Comparison of ENCODE assay signal across 10 mouse cellular contexts in genomic region chr7:19159411-19159810, GRCm38 (mm10). TPM values are rescaled to one million over a fixed set of nuclear protein-coding genes. Genes with fewer than 3 reads are reported as not detected.
DNase-seq lines count a peak whose midpoint lies in the region; ATAC-seq and TF ChIP-seq lines count a peak whose summit lies in the region.
"Had no signal": no experiment of that assay in that cellular context is flagged by ENCODE, and none has a peak within 500 bp of the region (broad histone marks: within the 10 kb centered on the region; RNA-seq: fewer than 3 reads in every experiment).

No protein-coding gene starts in this region.

- H3K4me1 ChIP-seq in lung, embryonic 14.5 days (ENCODE audit: insufficient read depth) = no peaks in the 10 kb centered on the region
- peaks cover 35% of the 10 kb centered on the region for H3K4me1 ChIP-seq in forebrain, embryonic 12.5 days
- H3K4me1 ChIP-seq in intestine, embryonic 15.5 days (replicated peaks) = peaks cover 43% of the 10 kb centered on the region
- peaks cover 7% of the 10 kb centered on the region for H3K4me1 ChIP-seq in neural tube, embryonic 14.5 days (ENCODE audit: control insufficient read depth, insufficient read depth, low read length)

- H3K9ac ChIP-seq in lung, embryonic 14.5 days = no peak overlapping the region
- peak overlapping the region; percentile 36; the same call in 1 of the 2 replicates for H3K9ac ChIP-seq in forebrain, embryonic 12.5 days
- H3K9ac ChIP-seq in intestine, embryonic 15.5 days = peak overlapping the region; percentile 13; the same call in 1 of the 2 replicates
- no peak overlapping the region for H3K9ac ChIP-seq in neural tube, embryonic 14.5 days (replicated peaks; ENCODE audit: low read depth, low read length)

- TF ChIP-seq CTCF in lung, embryonic 14.5 days (IDR thresholded peaks at IDR 0.05; ENCODE audit: low read depth) = peak; percentile 15; the same call in 1 of the 2 replicates

- 11% methylated on average over 18 of the region's 18 CpGs for WGBS in lung, embryonic 14.5 days
- 16% methylated on average over 18 of the region's 18 CpGs for WGBS in forebrain, embryonic 12.5 days
- WGBS in intestine, embryonic 15.5 days = 12% methylated on average over 18 of the region's 18 CpGs
- WGBS in neural tube, embryonic 14.5 days = 15% methylated on average over 18 of the region's 18 CpGs

- 0 out of 2 replicates have a peak, but pooled peaks cover 5% of the 10 kb centered on the region for H3K36me3 ChIP-seq in lung, embryonic 14.5 days (ENCODE audit: insufficient read depth)
- peaks cover 7% of the 10 kb centered on the region; the same call in 1 of the 2 replicates for H3K36me3 ChIP-seq in forebrain, embryonic 12.5 days (replicated peaks)
- H3K36me3 ChIP-seq in intestine, embryonic 15.5 days = no peaks in the 10 kb centered on the region
- H3K36me3 ChIP-seq in neural tube, embryonic 14.5 days (ENCODE audit: control insufficient read depth, insufficient read depth, low read length) = no peaks in the 10 kb centered on the region

- H3K4me3 ChIP-seq in lung, embryonic 14.5 days (ENCODE audit: low read depth, low read length) = peak overlapping the region; percentile 36; the same call in 1 of the 2 replicates
- peak overlapping the region; percentile 38; the same call in 1 of the 2 replicates for H3K4me3 ChIP-seq in forebrain, embryonic 12.5 days (replicated peaks)
- H3K4me3 ChIP-seq in intestine, embryonic 15.5 days (replicated peaks) = peak overlapping the region; percentile 38; the same call in 1 of the 2 replicates
- no peak overlapping the region for H3K4me3 ChIP-seq in neural tube, embryonic 14.5 days (ENCODE audit: low read depth, low read length)

- no peak for ATAC-seq in lung, embryonic 14.5 days (ENCODE audit: insufficient read depth)
- no peak for ATAC-seq in forebrain, embryonic 12.5 days (ENCODE audit: low FRiP score)
- no peak for ATAC-seq in intestine, embryonic 15.5 days
- no peak for ATAC-seq in neural tube, embryonic 14.5 days (ENCODE audit: low read depth)

- peak overlapping the region; percentile 70 for H3K4me2 ChIP-seq in lung, embryonic 14.5 days
- H3K4me2 ChIP-seq in forebrain, embryonic 12.5 days = peak overlapping the region; percentile 62
- H3K4me2 ChIP-seq in intestine, embryonic 15.5 days (replicated peaks) = peak overlapping the region; percentile 88
- peak overlapping the region; percentile 41; the same call in 1 of the 2 replicates for H3K4me2 ChIP-seq in neural tube, embryonic 14.5 days (ENCODE audit: low read depth, low read length)

- no peak for DNase-seq in lung, embryonic 14.5 days
- DNase-seq in lung, postnatal 14 days = no peak
- no peak for DNase-seq in Muller cell, postnatal 12 days (ENCODE audit: inconsistent ontology term)
- DNase-seq in ovary, adult 18-20 months (ENCODE audit: low spot score) = no peak
- no peak for DNase-seq in spleen, postnatal 36 days (ENCODE audit: low spot score in 2 of 2)
- DNase-seq: lung, adult 2 months; thymus, adult 2 months had no signal

- no peaks in the 10 kb centered on the region for H3K9me3 ChIP-seq in lung, embryonic 14.5 days (ENCODE audit: low read depth, low read length)
- no peaks in the 10 kb centered on the region for H3K9me3 ChIP-seq in forebrain, embryonic 12.5 days
- no peaks in the 10 kb centered on the region for H3K9me3 ChIP-seq in intestine, embryonic 15.5 days
- H3K9me3 ChIP-seq in neural tube, embryonic 14.5 days (ENCODE audit: control insufficient read depth, low read length) = no peaks in the 10 kb centered on the region

- no peak overlapping the region for H3K27ac ChIP-seq in lung, embryonic 14.5 days (ENCODE audit: low read depth)
- H3K27ac ChIP-seq in forebrain, embryonic 12.5 days = no peak overlapping the region
- no peak overlapping the region for H3K27ac ChIP-seq in intestine, embryonic 15.5 days
- no peak overlapping the region for H3K27ac ChIP-seq in neural tube, embryonic 14.5 days (ENCODE audit: low read depth, low read length)

- H3K27me3 ChIP-seq in lung, embryonic 14.5 days (ENCODE audit: insufficient read depth, low read length) = peaks cover 15% of the 10 kb centered on the region
- peaks cover 55% of the 10 kb centered on the region for H3K27me3 ChIP-seq in forebrain, embryonic 12.5 days
- peaks cover 20% of the 10 kb centered on the region for H3K27me3 ChIP-seq in intestine, embryonic 15.5 days (replicated peaks)
- peaks cover 12% of the 10 kb centered on the region for H3K27me3 ChIP-seq in neural tube, embryonic 14.5 days (ENCODE audit: control insufficient read depth, insufficient read depth, low read length)

RNA-seq across cellular contexts. Expression of gene Gipr, which starts 6.5 kb away (rescaled TPM):
- polyA plus RNA-seq in lung, embryonic 14.5 days (2014; fragmentation: Nextera tagmentation; extraction: Ambion mirVana) = 0.26 and 0.85 TPM in 2 replicates
- polyA plus RNA-seq in forebrain, embryonic 12.5 days (2016; fragmentation: Nextera tagmentation; extraction: Ambion mirVana) = 1.1 and 1.3 TPM in 2 replicates
- polyA plus RNA-seq in intestine, embryonic 15.5 days (2015; fragmentation: Nextera tagmentation; extraction: Ambion mirVana) = 2.5 and 2.8 TPM in 2 replicates
- 0.75 and 1.8 TPM in 2 replicates for polyA plus RNA-seq in neural tube, embryonic 14.5 days (2014; fragmentation: Nextera tagmentation; extraction: Ambion mirVana)

RNA-seq across cellular contexts. Expression of gene Snrpd2, which starts 9.9 kb away (rescaled TPM):
- polyA plus RNA-seq in lung, embryonic 14.5 days (2014; fragmentation: Nextera tagmentation; extraction: Ambion mirVana) = 158 and 161 TPM in 2 replicates
- 148 and 153 TPM in 2 replicates for polyA plus RNA-seq in forebrain, embryonic 12.5 days (2016; fragmentation: Nextera tagmentation; extraction: Ambion mirVana)
- polyA plus RNA-seq in intestine, embryonic 15.5 days (2015; fragmentation: Nextera tagmentation; extraction: Ambion mirVana) = 138 TPM in 2 replicates
- polyA plus RNA-seq in neural tube, embryonic 14.5 days (2014; fragmentation: Nextera tagmentation; extraction: Ambion mirVana) = 94.1 and 110 TPM in 2 replicates

RNA-seq across cellular contexts. Expression of gene Qpctl, which starts 10.3 kb away (rescaled TPM):
- polyA plus RNA-seq in lung, embryonic 14.5 days (2014; fragmentation: Nextera tagmentation; extraction: Ambion mirVana) = 12.5 and 13.1 TPM in 2 replicates
- 14.4 and 14.7 TPM in 2 replicates for polyA plus RNA-seq in forebrain, embryonic 12.5 days (2016; fragmentation: Nextera tagmentation; extraction: Ambion mirVana)
- polyA plus RNA-seq in intestine, embryonic 15.5 days (2015; fragmentation: Nextera tagmentation; extraction: Ambion mirVana) = 9.2 and 11.5 TPM in 2 replicates
- 18.6 and 21.2 TPM in 2 replicates for polyA plus RNA-seq in neural tube, embryonic 14.5 days (2014; fragmentation: Nextera tagmentation; extraction: Ambion mirVana)

RNA-seq across cellular contexts. Expression of gene Eml2, which starts 16.8 kb away (rescaled TPM):
- 2.6 and 2.7 TPM in 2 replicates for polyA plus RNA-seq in lung, embryonic 14.5 days (2014; fragmentation: Nextera tagmentation; extraction: Ambion mirVana)
- polyA plus RNA-seq in forebrain, embryonic 12.5 days (2016; fragmentation: Nextera tagmentation; extraction: Ambion mirVana) = 5.8 and 6.5 TPM in 2 replicates
- polyA plus RNA-seq in intestine, embryonic 15.5 days (2015; fragmentation: Nextera tagmentation; extraction: Ambion mirVana) = 6.5 and 7.3 TPM in 2 replicates
- 3.5 and 4.0 TPM in 2 replicates for polyA plus RNA-seq in neural tube, embryonic 14.5 days (2014; fragmentation: Nextera tagmentation; extraction: Ambion mirVana)

RNA-seq across cellular contexts. Expression of gene Fbxo46, which starts 39.8 kb away (rescaled TPM):
- 9.7 and 11.6 TPM in 2 replicates for polyA plus RNA-seq in lung, embryonic 14.5 days (2014; fragmentation: Nextera tagmentation; extraction: Ambion mirVana)
- polyA plus RNA-seq in forebrain, embryonic 12.5 days (2016; fragmentation: Nextera tagmentation; extraction: Ambion mirVana) = 18.4 and 23.1 TPM in 2 replicates
- 10.5 and 12.8 TPM in 2 replicates for polyA plus RNA-seq in intestine, embryonic 15.5 days (2015; fragmentation: Nextera tagmentation; extraction: Ambion mirVana)
- 11.6 and 13.1 TPM in 2 replicates for polyA plus RNA-seq in neural tube, embryonic 14.5 days (2014; fragmentation: Nextera tagmentation; extraction: Ambion mirVana)

Comparison
In these comparisons a context has a peak if more than half of its experiments do, and no peak if none do; other contexts are left out.
1. H3K9ac ChIP-seq: peak in forebrain, embryonic 12.5 days (single experiment) and intestine, embryonic 15.5 days (single experiment); none in lung, embryonic 14.5 days (single experiment) and neural tube, embryonic 14.5 days (single experiment).
2. Peak in every context shown above with its lines, with median percentiles within 50 percentile points of each other: H3K4me2 ChIP-seq.